Mouse (Mus musculus) midbrain, embryonic 15.5 days (tissue): ENCODE measurements around the gene Kpna6. TPM values are rescaled to one million over a fixed set of nuclear protein-coding genes. Genes with fewer than 3 reads are reported as not detected.
"Not testable (repeated sequence)": the region's sequence is repeated elsewhere in the genome, so short reads cannot be mapped to it uniquely, and the experiment has no call there.

ENCODE experiments used
- ATAC-seq: fragments of 200-750 bp; cut with Nextera tagmentation; replicated peaks from 2 replicates; pipeline ENCODE4 v1.8.0; 2017; ENCODE audit warnings: moderate TSS enrichment
- H3K27ac ChIP-seq: fragments of 300-500 bp; sonication (generic); 2 replicates; pipeline ENCODE4 v1.5.1; 2015; ENCODE audit warnings: mild to moderate bottlenecking, inconsistent platforms
- H3K27me3 ChIP-seq: fragments of 300-500 bp; sonication (generic); replicated peaks from 2 replicates; pipeline ENCODE4 v1.6.1; 2015; ENCODE audit warnings: inconsistent platforms
- H3K36me3 ChIP-seq: fragments of 300-500 bp; sonication (generic); replicated peaks from 2 replicates; pipeline ENCODE4 v1.6.1; 2015; ENCODE audit warnings: inconsistent platforms
- H3K4me1 ChIP-seq: fragments of 300-500 bp; sonication (generic); 2 replicates; pipeline ENCODE4 v1.6.1; 2015; ENCODE audit warnings: inconsistent platforms
- H3K4me2 ChIP-seq: fragments of 300-500 bp; sonication (generic); 2 replicates; pipeline ENCODE4 v1.6.1; 2015; ENCODE audit warnings: inconsistent platforms, mild to moderate bottlenecking, moderate library complexity
- H3K4me3 ChIP-seq: fragments of 300-500 bp; sonication (generic); 2 replicates; pipeline ENCODE4 v1.5.1; 2015; ENCODE audit warnings: mild to moderate bottlenecking, inconsistent platforms
- H3K9ac ChIP-seq: fragments of 300-500 bp; sonication (generic); 2 replicates; pipeline ENCODE4 v1.6.1; 2015; ENCODE audit warnings: mild to moderate bottlenecking, inconsistent platforms
- H3K9me3 ChIP-seq: fragments of 300-500 bp; sonication (generic); 2 replicates; pipeline ENCODE4 v1.6.1; 2016; ENCODE audit warnings: inconsistent platforms
- WGBS: fragments of 180-500 bp; shearing (Covaris S2); methylation state at CpG from one replicate; pipeline ENCODE4 v1.1.7; 2015; ENCODE audit warnings: mixed read lengths; 5-methylcytosine and 5-hydroxymethylcytosine counted together
- polyA plus RNA-seq: library from polyadenylated mRNA; unstranded; fragments of >200 nt; fragmentation: Nextera tagmentation; extraction: Ambion mirVana; gene quantifications from 2 replicates; pipeline ENCODE4 v1.2.1, GENCODE M21; 2015

The Kpna6 gene
- polyA plus RNA-seq = 18.9 and 19.5 TPM in 2 replicates

DNA sequence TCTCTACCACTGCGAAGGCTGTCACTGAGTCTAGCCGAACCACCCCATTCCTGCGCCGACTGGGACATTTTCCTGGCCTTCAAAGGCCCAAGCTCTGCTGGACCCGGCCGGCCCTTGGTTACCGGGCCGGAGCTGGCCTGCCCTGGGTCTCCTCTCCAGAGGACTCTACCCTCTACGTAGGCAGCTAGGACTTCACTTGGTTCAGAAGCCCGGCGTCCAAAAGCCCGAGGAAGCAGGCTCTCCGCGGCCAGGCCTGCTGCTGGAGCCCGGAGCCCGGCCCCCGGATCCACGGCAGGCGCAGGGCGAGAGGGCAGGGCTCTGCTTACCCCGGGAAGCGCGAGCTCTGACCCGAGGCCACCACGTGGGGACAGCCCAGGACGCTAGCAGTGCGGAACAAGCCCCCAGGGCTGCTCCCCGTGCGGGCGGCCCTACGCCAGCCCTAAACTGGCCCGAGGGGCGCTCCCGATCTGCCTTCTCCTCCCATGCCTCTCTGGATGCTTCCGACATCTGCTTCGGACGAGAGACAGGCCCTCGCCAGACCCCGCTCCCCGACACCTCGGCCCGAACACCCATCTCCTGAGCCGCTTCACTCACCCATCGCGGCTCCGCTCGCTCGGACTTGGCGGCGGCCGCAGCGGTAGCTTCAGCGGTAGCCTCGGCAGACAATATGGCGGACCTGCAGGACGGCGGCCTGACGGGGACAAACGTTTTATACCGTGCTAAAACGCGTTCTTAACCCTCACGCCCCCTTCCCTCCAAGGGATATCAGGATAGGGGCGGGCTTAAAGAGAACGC lies at the start of gene Kpna6:
Kpna6 (minus strand) TSS at position 685 of the 795 bp plus-strand sequence.
- peak; percentile 91 for ATAC-seq
- no peaks in the 10 kb centered on the region for H3K9me3 ChIP-seq
- H3K27ac ChIP-seq = peak within 1 kb of the TSS; percentile 89
- H3K36me3 ChIP-seq = peaks cover 18% of the 10 kb centered on the region; the same call in 1 of the 2 replicates
- peak within 1 kb of the TSS; percentile 83 for H3K9ac ChIP-seq
- peaks cover 22% of the 10 kb centered on the region for H3K4me1 ChIP-seq
- H3K27me3 ChIP-seq = no peaks in the 10 kb centered on the region
- peak within 1 kb of the TSS; percentile 92 for H3K4me3 ChIP-seq
- under 1% methylated on average over 65 of the region's 65 CpGs for WGBS
- peak within 1 kb of the TSS; percentile 72 for H3K4me2 ChIP-seq

DNA sequence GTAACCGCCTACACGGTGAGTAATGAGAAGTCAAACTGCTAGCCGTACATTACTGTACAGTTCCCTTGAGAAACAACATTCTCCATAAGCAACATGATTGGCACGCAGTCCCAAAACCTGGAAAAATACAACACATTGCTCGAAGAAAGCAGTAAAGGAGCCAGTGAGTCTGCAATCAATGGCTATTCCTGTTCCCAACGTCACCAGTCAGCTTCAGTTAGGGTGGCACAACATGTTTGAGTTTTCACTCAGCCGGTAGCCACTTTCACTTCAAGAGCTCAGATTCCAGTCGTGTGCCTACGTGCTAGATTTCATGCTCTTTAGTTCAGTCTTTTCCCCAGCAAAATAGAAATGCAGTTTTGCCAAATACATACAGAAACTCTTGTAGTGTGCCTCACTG lies 43.7 kb upstream of the Kpna6 start:
- ATAC-seq = no peak
- Histone ChIP-seq H3K4me2 (no peak overlapping the region), H3K9me3 (no peaks in the 10 kb centered on the region), H3K4me1 (no peaks in the 10 kb centered on the region), H3K4me3 (no peak overlapping the region), H3K9ac (no peak overlapping the region), H3K27me3 (no peaks in the 10 kb centered on the region), H3K36me3 (peaks cover 62% of the 10 kb centered on the region), H3K27ac (no peak overlapping the region)
- 92% methylated on average over 9 of the region's 9 CpGs for WGBS

DNA sequence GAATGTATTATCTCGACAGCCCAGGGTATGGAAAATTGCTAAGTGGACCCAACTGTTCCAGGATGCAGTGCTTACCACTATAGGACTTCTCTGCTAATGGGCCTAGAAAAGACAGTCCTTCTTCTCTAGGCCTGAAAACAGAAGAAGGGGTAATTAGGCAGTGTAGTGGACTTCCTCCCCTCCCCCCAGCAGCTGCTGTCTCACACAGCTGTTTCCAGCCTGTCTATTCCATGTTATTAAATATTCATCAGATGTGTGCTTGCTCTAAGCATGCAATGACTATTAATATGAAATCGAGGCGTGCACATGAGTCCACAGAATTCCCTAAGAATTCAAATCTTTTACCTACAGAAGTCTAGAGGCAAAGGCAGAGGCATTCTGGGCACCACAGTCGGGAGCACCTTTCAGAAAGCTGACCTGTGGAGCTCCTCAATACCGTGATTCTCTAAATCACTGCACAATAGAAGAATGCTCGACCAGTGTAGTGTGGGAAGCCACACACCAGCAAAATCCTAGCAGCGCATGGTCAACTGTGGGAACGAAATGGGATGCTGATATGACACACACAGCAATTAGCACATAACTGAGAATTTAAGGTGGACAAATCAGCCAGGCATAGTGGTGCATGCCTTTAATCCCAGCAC lies 37.0 kb upstream of the Kpna6 start:
- H3K27ac ChIP-seq = peak overlapping the region; percentile 78
- no peak overlapping the region for H3K4me2 ChIP-seq
- peak; percentile 90 for ATAC-seq
- 0 out of 2 replicates have a peak overlapping the region, but pooled peaks have one; percentile 6 for H3K9ac ChIP-seq
- H3K4me1 ChIP-seq = peaks cover 25% of the 10 kb centered on the region
- no peak overlapping the region for H3K4me3 ChIP-seq
- 29% methylated on average over 8 of the region's 8 CpGs for WGBS
- H3K36me3 ChIP-seq = peaks cover 39% of the 10 kb centered on the region
- no peaks in the 10 kb centered on the region for H3K9me3 ChIP-seq
- H3K27me3 ChIP-seq = no peaks in the 10 kb centered on the region

DNA sequence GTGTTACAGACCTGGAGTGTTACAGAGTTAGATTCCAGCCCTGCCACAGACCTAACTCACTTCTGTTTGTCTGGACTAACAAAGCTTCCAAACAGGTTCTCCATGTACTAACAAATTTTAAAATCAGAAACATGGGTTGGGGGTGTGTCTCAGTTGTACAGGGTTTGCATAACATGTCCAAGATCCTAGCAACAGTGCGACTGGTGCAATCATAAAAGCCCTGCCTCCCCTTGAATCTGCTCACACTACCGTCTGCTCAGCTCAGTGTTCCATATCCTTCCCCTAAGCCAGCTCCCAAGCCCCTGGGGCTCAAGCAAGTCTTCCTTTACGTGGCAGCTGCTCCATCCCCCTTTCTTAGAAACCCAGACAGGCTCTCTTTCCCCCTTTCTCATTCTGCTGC lies 34.2 kb upstream of the Kpna6 start:
- no peak overlapping the region for H3K4me3 ChIP-seq
- ATAC-seq = no peak
- no peaks in the 10 kb centered on the region for H3K27me3 ChIP-seq
- peaks cover 46% of the 10 kb centered on the region for H3K4me1 ChIP-seq
- peak overlapping the region; percentile 78; the same call in 1 of the 2 replicates for H3K27ac ChIP-seq
- peaks cover 30% of the 10 kb centered on the region for H3K36me3 ChIP-seq
- no peak overlapping the region for H3K4me2 ChIP-seq
- no peaks in the 10 kb centered on the region for H3K9me3 ChIP-seq
- 27% methylated on average over 3 of the region's 3 CpGs for WGBS
- no peak overlapping the region for H3K9ac ChIP-seq

DNA sequence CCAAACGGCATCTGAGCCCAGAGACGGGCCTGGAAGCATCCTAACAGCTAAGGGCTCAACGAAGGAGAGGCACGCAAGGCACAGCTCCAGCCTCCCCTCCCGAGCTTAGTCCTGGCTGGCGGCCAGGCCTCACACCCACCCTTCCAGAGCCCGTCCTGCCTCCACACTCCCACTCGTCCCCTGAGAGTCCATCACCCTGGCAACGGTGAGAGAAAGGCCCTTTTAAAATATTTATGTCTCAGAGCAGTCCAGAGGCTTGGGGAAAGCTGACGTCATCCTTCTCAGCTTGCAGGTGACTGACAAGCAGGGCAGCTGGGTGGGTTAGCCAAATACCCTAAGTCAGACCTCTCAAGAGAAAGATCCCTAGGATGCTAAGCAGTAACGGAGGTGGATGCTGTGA lies 29.9 kb upstream of the Kpna6 start:
- Histone ChIP-seq H3K9ac (peak overlapping the region; percentile 9), H3K27me3 (no peaks in the 10 kb centered on the region), H3K4me1 (peaks cover 38% of the 10 kb centered on the region), H3K4me3 (no peak overlapping the region), H3K36me3 (peaks cover 9% of the 10 kb centered on the region; the same call in 1 of the 2 replicates), H3K9me3 (no peaks in the 10 kb centered on the region), H3K27ac (peak overlapping the region; percentile 85), H3K4me2 (peak overlapping the region; percentile 9; the same call in 1 of the 2 replicates)
- 5% methylated on average over 11 of the region's 11 CpGs for WGBS
- peak; percentile 87 for ATAC-seq

DNA sequence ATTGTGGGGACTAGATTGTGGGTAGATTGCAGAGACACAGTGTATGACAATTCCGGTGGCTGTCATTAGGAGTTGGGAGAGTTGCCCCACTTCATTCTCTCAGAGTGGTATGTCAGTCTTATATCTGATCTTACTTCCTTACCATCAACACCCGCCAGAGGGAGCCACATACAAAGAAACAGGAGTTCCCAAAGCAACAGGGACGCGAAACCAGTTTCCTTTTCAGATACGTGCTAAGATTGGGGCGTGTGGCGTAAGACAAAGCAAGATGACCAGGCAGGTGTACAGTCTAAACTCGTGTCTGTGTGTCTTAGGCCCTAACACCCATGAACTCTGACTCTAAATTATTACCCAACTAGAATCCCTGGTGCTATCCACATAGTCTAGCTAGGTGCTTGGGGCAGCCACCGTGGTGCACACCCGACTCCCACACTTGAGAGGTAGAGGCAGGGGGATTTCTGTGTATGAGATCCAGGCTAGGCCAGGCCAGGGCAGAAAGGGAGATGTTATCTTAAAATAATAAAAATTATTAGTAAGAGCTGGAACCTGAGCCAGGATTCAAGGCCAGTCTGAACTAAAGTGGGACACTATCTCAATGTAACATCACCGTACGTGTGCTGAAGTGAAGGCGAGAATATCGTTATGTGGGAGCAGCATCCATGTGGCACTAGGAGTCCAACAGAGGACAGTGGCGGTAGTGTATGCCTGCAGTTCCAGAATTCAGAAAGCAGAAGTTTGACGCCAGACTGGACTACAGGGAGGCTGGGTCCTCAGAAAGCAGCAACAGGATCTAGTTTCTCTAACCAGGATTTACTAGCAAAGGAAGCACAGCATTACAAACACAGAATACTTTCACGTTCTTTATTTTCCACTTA lies 29.2 kb upstream of the Kpna6 start:
- Histone ChIP-seq H3K27me3 (no peaks in the 10 kb centered on the region), H3K4me3 (no peak overlapping the region), H3K36me3 (peaks cover 9% of the 10 kb centered on the region; the same call in 1 of the 2 replicates), H3K27ac (peak overlapping the region; percentile 85), H3K9me3 (no peaks in the 10 kb centered on the region), H3K9ac (peak overlapping the region; percentile 9), H3K4me2 (peak overlapping the region; percentile 9; the same call in 1 of the 2 replicates), H3K4me1 (peaks cover 41% of the 10 kb centered on the region)
- peak; percentile 53 for ATAC-seq
- 41% methylated on average over 17 of the region's 17 CpGs for WGBS

DNA sequence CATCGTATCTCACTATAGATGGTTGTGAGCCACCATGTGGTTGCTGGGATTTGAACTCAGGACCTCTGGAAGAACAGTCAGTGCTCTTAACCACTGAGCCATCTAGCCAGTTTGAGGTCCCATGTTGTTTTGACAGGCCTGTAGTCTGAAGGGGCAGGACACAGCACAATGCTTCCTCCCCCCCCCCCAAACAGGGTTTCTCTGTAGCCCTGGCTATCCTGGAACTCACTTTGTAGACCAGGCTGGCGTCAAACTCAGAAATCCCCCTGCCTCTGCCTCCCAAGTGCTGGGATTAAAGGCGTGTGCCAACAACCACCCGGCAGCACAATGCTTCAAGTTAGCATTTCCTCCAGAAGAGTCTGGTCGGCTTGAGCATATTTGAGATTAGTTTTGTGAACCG lies 28.1 kb upstream of the Kpna6 start:
- H3K27me3 ChIP-seq, H3K4me3 ChIP-seq, H3K9me3 ChIP-seq, H3K36me3 ChIP-seq, H3K9ac ChIP-seq, H3K4me2 ChIP-seq, ATAC-seq: not testable (repeated sequence)
- Histone ChIP-seq H3K4me1 (peaks cover 38% of the 10 kb centered on the region), H3K27ac (peak overlapping the region; percentile 85)
- WGBS = 90% methylated on average over 6 of the region's 6 CpGs

DNA sequence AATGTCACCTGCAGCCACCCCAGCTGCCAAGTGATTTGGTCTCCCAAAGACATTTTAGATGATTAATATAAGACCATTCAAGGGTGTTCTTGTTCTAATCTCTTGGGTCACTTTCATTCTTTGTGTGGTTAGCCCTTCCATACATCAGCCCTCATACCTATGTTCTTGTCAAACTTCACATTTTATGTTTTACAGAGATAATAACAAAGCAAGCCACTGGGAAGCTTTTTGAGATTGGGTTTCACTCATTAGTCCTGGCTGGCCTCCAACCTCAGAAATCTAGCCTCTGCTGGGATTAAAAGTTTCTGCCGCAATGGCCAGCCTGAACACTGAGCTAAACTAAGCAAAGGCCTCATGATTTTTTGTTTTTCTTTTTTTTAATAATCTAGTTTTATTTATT lies 27.6 kb upstream of the Kpna6 start:
- Histone ChIP-seq H3K4me2 (no peak overlapping the region), H3K4me3 (no peak overlapping the region), H3K9me3 (no peaks in the 10 kb centered on the region), H3K4me1 (peaks cover 43% of the 10 kb centered on the region), H3K9ac (no peak overlapping the region), H3K27ac (no peak overlapping the region), H3K27me3 (no peaks in the 10 kb centered on the region), H3K36me3 (peaks cover 9% of the 10 kb centered on the region; the same call in 1 of the 2 replicates)
- 69% methylated on average over 1 of the region's 1 CpGs for WGBS
- ATAC-seq = no peak

DNA sequence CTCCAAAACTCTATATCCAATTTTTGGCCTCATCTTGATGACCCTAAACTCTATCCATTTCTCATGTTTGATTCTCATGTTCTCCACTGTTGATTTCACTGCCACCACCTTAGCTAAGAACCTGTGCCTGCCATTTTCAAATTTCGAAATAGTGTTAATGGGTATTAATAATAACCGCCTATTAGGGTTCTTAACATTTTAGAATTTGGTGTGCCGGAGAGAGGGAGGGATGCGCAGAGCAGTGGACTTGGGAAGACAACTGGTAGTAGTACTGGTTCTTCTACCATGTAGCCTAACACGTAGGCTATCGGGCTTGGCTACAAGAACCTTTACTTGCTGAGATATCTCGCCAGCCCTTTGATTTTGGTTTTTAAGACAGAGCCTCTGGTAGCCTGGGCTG lies 24.6 kb upstream of the Kpna6 start:
- ATAC-seq = no peak
- Histone ChIP-seq H3K36me3 (peaks cover 16% of the 10 kb centered on the region), H3K27me3 (no peaks in the 10 kb centered on the region), H3K9ac (peak overlapping the region; percentile 71), H3K9me3 (no peaks in the 10 kb centered on the region), H3K4me1 (peaks cover 32% of the 10 kb centered on the region), H3K4me2 (peak overlapping the region; percentile 53), H3K4me3 (peak overlapping the region; percentile 68), H3K27ac (peak overlapping the region; percentile 98)
- 81% methylated on average over 7 of the region's 7 CpGs for WGBS

DNA sequence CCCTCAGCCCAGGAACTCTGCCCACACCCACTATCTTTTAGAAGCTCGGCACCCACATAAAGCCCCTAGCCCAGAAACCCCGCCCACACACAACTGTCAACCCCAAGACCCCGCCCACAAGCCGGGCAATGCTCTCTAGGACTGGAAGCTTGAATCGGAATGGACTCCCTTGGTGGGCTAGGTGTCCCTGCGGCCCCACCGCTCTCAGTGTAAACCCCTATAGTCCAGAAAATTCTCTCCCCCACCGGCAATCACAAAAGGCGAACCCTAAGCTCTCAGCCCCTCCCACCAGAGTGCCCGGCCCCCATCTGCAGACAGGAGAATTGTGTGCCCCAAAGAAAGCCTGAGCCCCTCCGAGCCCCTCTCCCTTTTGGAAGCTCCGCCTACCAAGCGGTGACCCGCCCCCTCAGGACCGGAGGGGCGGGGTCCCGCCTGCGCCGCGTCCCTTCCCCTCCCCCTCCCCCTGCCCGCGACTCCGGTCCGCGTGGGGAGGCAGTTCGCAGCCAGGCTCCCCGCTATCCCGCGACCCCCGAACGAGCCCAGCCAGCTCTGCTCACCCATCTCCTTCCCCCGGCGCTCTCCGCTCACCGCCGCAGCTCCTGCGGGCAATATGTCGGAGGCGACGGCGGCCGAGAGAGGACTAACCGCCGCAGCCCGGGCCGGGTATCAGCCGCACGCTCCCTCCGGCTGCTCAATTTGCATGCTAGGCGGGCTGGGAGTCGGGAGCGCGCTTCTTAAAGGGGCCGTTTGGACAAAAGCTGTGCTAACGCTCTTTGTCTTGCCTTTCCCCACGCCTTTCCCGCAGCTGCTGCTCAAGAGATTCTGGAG lies 23.8 kb upstream of the Kpna6 start, which contains the start of gene Tmem39b:
Tmem39b (minus strand) TSS at position 681 of the 828 bp plus-strand sequence.
- peak; percentile 90 for ATAC-seq
- Histone ChIP-seq H3K36me3 (peaks cover 17% of the 10 kb centered on the region), H3K4me1 (peaks cover 24% of the 10 kb centered on the region), H3K4me2 (peak within 1 kb of the TSS; percentile 53), H3K27ac (peak within 1 kb of the TSS; percentile 98), H3K9ac (peak within 1 kb of the TSS; percentile 71), H3K4me3 (peak within 1 kb of the TSS; percentile 68), H3K9me3 (no peaks in the 10 kb centered on the region), H3K27me3 (no peaks in the 10 kb centered on the region)
- under 1% methylated on average over 56 of the region's 57 CpGs for WGBS

DNA sequence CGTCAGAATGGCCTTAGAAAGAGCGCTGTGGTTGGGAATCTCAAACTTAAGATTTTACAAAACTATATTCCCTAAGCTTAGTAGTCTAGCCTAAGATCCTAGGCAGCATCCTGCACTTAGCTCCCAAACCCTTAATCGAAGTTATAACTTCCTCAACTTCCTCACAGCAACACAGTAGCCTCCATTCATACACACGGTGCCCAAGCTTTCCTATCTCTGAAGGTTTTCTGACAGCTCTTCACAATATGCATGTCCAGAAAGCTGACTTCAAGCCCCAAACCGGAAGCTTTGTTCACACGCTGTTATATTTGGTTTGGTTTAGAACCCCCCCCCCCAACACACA lies 23.2 kb upstream of the Kpna6 start:
- no peak for ATAC-seq
- peak overlapping the region; percentile 53 for H3K4me2 ChIP-seq
- peak overlapping the region; percentile 98 for H3K27ac ChIP-seq
- H3K9me3 ChIP-seq = no peaks in the 10 kb centered on the region
- peak overlapping the region; percentile 71 for H3K9ac ChIP-seq
- H3K36me3 ChIP-seq = peaks cover 23% of the 10 kb centered on the region
- H3K27me3 ChIP-seq = no peaks in the 10 kb centered on the region
- H3K4me3 ChIP-seq = peak overlapping the region; percentile 68
- 20% methylated on average over 6 of the region's 6 CpGs for WGBS
- peaks cover 22% of the 10 kb centered on the region for H3K4me1 ChIP-seq
